Mouse (Mus musculus): Measurements from ENCODE around the gene Hmgn1. TPM values are rescaled to one million over a fixed set of nuclear protein-coding genes. Genes with fewer than 3 reads are reported as not detected.

The Hmgn1 gene
- polyA plus RNA-seq, 1 experiment from 2014 or later = 462 TPM

DNA sequence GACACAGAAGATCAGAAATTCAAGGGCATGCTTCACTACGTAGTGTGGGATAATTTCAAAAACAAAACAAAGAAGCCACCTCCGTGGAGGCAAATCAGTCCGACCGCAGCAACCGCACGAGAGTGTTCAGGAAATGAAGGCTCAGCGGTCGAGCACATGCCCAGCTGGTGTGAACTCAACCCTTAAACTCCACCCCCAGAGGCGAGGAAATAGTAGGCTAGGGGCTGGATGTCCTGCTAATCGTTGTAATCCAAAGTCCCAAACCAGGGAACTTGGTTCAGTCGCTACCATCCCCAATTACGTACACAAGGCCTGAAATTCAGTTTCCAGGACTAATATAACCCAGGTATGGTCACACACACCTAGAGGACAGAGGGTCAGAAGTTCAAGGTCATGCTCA lies 40.5 kb downstream of the Hmgn1 start:
- Histone ChIP-seq H3K4me2 (ENCODE audit: low read length) (no peak overlapping the region), H3K9me3 (ENCODE audit: control insufficient read depth, low read length) (no peaks in the 10 kb centered on the region), H3K27me3 (ENCODE audit: control insufficient read depth, insufficient read depth, low read length) (no peaks in the 10 kb centered on the region), H3K4me3 (replicated peaks; ENCODE audit: low read depth, low read length) (no peak overlapping the region), H3K36me3 (ENCODE audit: control insufficient read depth, insufficient read depth, low read length) (no peaks in the 10 kb centered on the region), H3K9ac (replicated peaks; ENCODE audit: low read length) (no peak overlapping the region), H3K27ac (replicated peaks; ENCODE audit: low read depth, low read length) (no peak overlapping the region), H3K4me1 (ENCODE audit: control insufficient read depth, insufficient read depth, low read length) (no peaks in the 10 kb centered on the region)
- ATAC-seq (ENCODE audit: low FRiP score, low TSS enrichment) (no peak), DNase-seq (no peak)
- WGBS = 73% methylated on average over 12 of the region's 12 CpGs

DNA sequence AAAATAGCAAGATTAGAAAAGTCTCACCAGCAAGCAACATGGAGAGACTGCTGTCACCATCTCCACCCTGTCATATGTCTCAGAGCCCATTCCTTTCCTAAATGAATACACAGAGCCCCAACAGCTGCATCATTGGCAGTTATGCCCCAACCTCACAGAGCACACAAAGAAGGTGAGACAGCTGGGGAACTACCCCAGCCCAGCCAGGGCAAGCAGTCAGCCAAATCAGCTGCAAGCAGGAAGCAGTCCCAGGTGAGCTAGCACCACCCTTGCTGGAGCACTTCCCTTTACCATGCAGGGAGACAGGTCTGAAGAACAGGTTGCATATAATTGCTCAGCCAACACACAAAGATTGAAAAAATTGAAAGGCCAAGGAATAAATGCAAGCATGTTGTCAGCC lies 41.9 kb downstream of the Hmgn1 start:
- DNase-seq = no peak
- Histone ChIP-seq H3K9me3 (ENCODE audit: control insufficient read depth, low read length) (no peaks in the 10 kb centered on the region), H3K9ac (replicated peaks; ENCODE audit: low read length) (no peak overlapping the region), H3K4me1 (ENCODE audit: control insufficient read depth, insufficient read depth, low read length) (peaks cover 6% of the 10 kb centered on the region), H3K36me3 (ENCODE audit: control insufficient read depth, insufficient read depth, low read length) (peaks cover 2% of the 10 kb centered on the region), H3K4me3 (replicated peaks; ENCODE audit: low read depth, low read length) (no peak overlapping the region), H3K27me3 (ENCODE audit: control insufficient read depth, insufficient read depth, low read length) (no peaks in the 10 kb centered on the region), H3K4me2 (ENCODE audit: low read length) (no peak overlapping the region), H3K27ac (replicated peaks; ENCODE audit: low read depth, low read length) (no peak overlapping the region)
- ATAC-seq (ENCODE audit: low FRiP score, low TSS enrichment) = no peak

DNA sequence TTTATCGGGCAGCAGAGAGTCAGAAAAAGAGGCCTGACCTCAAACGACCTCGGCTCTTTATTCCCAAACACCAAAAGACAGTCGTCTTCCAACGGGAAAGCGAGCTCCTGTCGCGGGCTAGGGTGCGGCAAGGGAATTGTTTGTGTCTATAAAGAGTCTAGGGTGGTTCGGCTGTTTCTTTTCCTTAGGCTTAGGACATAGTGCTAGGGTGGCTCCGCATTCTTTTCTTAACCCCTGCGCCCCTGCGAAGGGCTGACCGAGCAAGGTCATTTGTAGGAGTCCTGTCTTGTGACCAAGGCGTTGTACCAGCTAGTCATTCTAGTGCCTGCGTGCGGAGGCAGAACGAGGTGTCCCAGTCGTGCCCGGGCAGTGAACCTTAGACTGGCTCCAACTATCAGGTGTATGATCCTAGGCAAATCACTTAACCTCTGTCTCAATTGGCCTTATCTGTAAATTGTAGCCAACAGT lies 44.3 kb downstream of the Hmgn1 start:
- Histone ChIP-seq H3K36me3 (ENCODE audit: control insufficient read depth, insufficient read depth, low read length) (peaks cover 22% of the 10 kb centered on the region), H3K27me3 (ENCODE audit: control insufficient read depth, insufficient read depth, low read length) (no peaks in the 10 kb centered on the region), H3K4me3 (replicated peaks; ENCODE audit: low read depth, low read length) (peak overlapping the region; percentile 99), H3K4me2 (ENCODE audit: low read length) (peak overlapping the region; percentile 55), H3K9me3 (ENCODE audit: control insufficient read depth, low read length) (no peaks in the 10 kb centered on the region), H3K4me1 (ENCODE audit: control insufficient read depth, insufficient read depth, low read length) (peaks cover 8% of the 10 kb centered on the region), H3K9ac (replicated peaks; ENCODE audit: low read length) (peak overlapping the region; percentile 98), H3K27ac (replicated peaks; ENCODE audit: low read depth, low read length) (peak overlapping the region; percentile 96)
- ATAC-seq (ENCODE audit: low FRiP score, low TSS enrichment) = no peak
- no peak for DNase-seq
- 5% methylated on average over 20 of the region's 20 CpGs for WGBS

DNA sequence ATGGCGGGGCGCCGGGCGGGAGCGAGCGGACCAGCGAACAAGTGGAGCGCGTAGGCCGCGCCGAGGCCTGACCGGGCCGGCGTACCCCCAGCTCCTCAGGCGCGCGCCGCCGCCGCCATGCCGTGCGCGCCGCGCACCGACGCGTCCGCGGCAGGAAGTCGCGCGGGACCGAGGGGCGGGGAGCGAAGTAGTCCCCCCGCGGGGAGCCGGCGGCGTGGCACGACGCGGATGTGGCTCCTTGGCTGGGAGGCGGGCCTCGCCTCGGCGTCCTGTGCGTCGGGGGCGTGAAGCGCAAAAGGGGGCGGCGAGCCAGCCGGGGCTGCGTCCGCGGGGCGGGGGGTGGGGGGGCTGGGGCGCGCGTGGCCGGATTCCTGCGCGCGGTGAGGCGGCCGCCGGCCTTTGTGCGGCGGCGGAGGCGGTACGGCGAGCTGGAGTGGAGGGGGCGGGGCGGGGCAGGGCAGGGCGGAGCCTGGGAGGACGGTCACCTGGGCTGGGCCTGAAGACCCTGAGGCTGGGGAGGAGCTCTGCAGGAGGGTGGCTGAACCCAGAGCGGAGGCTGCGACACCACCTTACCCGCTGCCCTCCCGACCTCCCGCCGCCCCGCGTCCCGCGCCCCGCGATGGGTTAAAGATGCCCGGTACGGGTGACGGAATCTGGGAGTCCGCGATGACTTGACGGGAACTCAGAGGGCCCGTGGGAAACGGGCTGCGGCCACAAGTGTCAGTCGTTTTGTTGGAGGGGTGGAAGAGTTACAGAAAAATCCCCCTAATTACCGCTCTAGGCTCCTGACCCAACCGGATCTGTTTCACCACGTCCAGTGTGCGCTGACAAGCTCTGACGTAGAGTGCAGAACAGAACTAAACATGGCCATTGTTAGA lies 45.0 kb downstream of the Hmgn1 start, which contains the start of gene Brwd1:
Brwd1 (minus strand) TSS at position 226 of the 878 bp plus-strand sequence.
- peaks cover 8% of the 10 kb centered on the region for H3K4me1 ChIP-seq (ENCODE audit: control insufficient read depth, insufficient read depth, low read length)
- peak within 1 kb of the TSS; percentile 99 for H3K4me3 ChIP-seq (replicated peaks; ENCODE audit: low read depth, low read length)
- DNase-seq (peak; percentile 97), ATAC-seq (ENCODE audit: low FRiP score, low TSS enrichment) (peak; percentile 86)
- peaks cover 22% of the 10 kb centered on the region for H3K36me3 ChIP-seq (ENCODE audit: control insufficient read depth, insufficient read depth, low read length)
- under 1% methylated on average over 60 of the region's 107 CpGs for WGBS
- no peaks in the 10 kb centered on the region for H3K9me3 ChIP-seq (ENCODE audit: control insufficient read depth, low read length)
- H3K27ac ChIP-seq (replicated peaks; ENCODE audit: low read depth, low read length) = peak within 1 kb of the TSS; percentile 96
- H3K27me3 ChIP-seq (ENCODE audit: control insufficient read depth, insufficient read depth, low read length) = no peaks in the 10 kb centered on the region
- H3K4me2 ChIP-seq (ENCODE audit: low read length) = peak within 1 kb of the TSS; percentile 55
- H3K9ac ChIP-seq (replicated peaks; ENCODE audit: low read length) = peak within 1 kb of the TSS; percentile 98

DNA sequence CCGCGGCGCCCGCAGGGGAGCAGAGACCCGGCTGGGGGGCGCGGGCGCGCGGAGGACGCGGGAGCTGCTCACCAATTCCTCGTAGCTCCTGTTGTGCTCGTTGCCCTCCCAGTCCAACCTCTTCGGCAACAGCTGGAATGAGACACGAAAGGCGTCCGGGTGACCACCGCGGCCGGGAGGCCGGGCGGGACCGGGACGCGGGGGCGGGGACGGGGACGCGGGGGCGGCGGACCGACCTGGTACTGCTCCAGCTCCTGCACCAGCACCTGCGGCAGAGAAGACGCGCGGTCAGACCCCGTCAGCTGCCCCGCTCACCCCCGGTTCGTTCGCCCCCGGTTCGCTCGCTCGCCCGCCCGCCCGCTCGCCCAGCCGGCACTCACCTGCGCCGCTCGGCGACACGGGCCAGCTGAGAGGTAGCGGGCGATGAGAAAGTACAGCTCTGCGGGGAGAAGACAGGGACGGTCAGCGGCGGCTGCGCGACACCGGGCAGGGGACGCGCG lies 45.7 kb downstream of the Hmgn1 start:
- peak; percentile 51 for ATAC-seq (ENCODE audit: low FRiP score, low TSS enrichment)
- DNase-seq = no peak
- Histone ChIP-seq H3K36me3 (ENCODE audit: control insufficient read depth, insufficient read depth, low read length) (peaks cover 27% of the 10 kb centered on the region), H3K4me2 (ENCODE audit: low read length) (peak overlapping the region; percentile 55), H3K9me3 (ENCODE audit: control insufficient read depth, low read length) (no peaks in the 10 kb centered on the region), H3K27me3 (ENCODE audit: control insufficient read depth, insufficient read depth, low read length) (no peaks in the 10 kb centered on the region), H3K9ac (replicated peaks; ENCODE audit: low read length) (peak overlapping the region; percentile 98), H3K27ac (replicated peaks; ENCODE audit: low read depth, low read length) (peak overlapping the region; percentile 96), H3K4me1 (ENCODE audit: control insufficient read depth, insufficient read depth, low read length) (peaks cover 8% of the 10 kb centered on the region), H3K4me3 (replicated peaks; ENCODE audit: low read depth, low read length) (peak overlapping the region; percentile 99)
- WGBS = under 1% methylated on average over 65 of the region's 68 CpGs

DNA sequence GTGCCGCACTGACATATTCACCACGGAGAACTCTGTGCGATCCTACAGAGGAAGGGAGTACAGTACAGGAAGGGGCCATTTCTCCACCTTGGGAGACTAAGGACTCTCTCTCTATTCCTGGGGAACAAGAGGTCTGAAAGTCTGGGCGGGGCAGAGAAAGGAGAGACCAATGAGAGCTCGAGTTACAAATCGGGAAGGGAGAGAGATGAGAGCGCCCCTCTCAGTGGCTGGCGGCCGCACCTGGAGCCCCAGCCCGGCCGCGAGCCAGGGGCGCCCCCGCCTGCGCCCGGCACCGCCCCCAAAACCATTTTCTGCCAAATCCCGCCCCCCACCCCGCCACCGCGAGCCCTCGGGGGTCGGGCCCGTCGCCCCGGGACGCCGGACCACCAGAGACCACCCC lies 46.2 kb downstream of the Hmgn1 start:
- H3K4me2 ChIP-seq (ENCODE audit: low read length) = peak overlapping the region; percentile 55
- H3K4me1 ChIP-seq (ENCODE audit: control insufficient read depth, insufficient read depth, low read length) = peaks cover 8% of the 10 kb centered on the region
- no peaks in the 10 kb centered on the region for H3K27me3 ChIP-seq (ENCODE audit: control insufficient read depth, insufficient read depth, low read length)
- H3K9me3 ChIP-seq (ENCODE audit: control insufficient read depth, low read length) = no peaks in the 10 kb centered on the region
- under 1% methylated on average over 28 of the region's 28 CpGs for WGBS
- H3K27ac ChIP-seq (replicated peaks; ENCODE audit: low read depth, low read length) = peak overlapping the region; percentile 96
- DNase-seq = peak; percentile 93
- H3K9ac ChIP-seq (replicated peaks; ENCODE audit: low read length) = peak overlapping the region; percentile 98
- peak overlapping the region; percentile 99 for H3K4me3 ChIP-seq (replicated peaks; ENCODE audit: low read depth, low read length)
- H3K36me3 ChIP-seq (ENCODE audit: control insufficient read depth, insufficient read depth, low read length) = peaks cover 30% of the 10 kb centered on the region
- peak; percentile 84 for ATAC-seq (ENCODE audit: low FRiP score, low TSS enrichment)

DNA sequence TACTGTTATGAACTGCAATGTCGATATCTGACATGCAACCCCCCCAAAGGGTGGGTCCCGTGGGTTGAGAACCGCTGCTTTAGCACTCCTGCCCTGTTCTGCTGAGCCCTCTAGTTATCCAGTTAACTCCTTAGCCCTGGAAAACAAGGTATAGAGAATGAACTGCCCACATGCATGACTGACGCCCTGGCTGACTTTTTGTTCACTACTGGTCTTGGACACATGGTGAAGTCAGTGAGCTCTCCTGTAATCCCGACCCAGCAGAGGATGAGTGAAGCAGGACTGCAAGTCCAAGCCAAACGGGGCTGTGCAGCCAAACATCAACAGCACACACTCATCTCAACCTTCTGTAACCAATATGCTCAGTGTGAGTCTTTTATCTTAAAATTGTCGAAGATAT lies 47.0 kb downstream of the Hmgn1 start:
- no peak overlapping the region for H3K27ac ChIP-seq (replicated peaks; ENCODE audit: low read depth, low read length)
- H3K4me2 ChIP-seq (ENCODE audit: low read length) = peak overlapping the region; percentile 55
- H3K27me3 ChIP-seq (ENCODE audit: control insufficient read depth, insufficient read depth, low read length) = no peaks in the 10 kb centered on the region
- H3K4me3 ChIP-seq (replicated peaks; ENCODE audit: low read depth, low read length) = no peak overlapping the region
- DNase-seq (no peak), ATAC-seq (ENCODE audit: low FRiP score, low TSS enrichment) (no peak)
- H3K9me3 ChIP-seq (ENCODE audit: control insufficient read depth, low read length) = no peaks in the 10 kb centered on the region
- H3K36me3 ChIP-seq (ENCODE audit: control insufficient read depth, insufficient read depth, low read length) = peaks cover 33% of the 10 kb centered on the region
- peaks cover 8% of the 10 kb centered on the region for H3K4me1 ChIP-seq (ENCODE audit: control insufficient read depth, insufficient read depth, low read length)
- WGBS = 86% methylated on average over 7 of the region's 7 CpGs
- no peak overlapping the region for H3K9ac ChIP-seq (replicated peaks; ENCODE audit: low read length)

Data from midbrain, embryonic 14.5 days (tissue).